Mouse (Mus musculus) brain, embryonic 14.5 days (tissue): ENCODE data around the gene Rbpms2.

Source experiments
- CTCF ChIP-seq: fragments of 200-500 bp; IDR thresholded peaks from 2 replicates; pipeline ENCODE4 v1.5.1; 2012; ENCODE audit warnings: inconsistent platforms, mild to moderate bottlenecking, moderate library complexity, borderline replicate concordance; ENCODE audit not compliant: insufficient read depth, insufficient read length; ENCODE audit errors: extremely low read depth
- POLR2A ChIP-seq: fragments of 200-500 bp; IDR thresholded peaks from 2 replicates; pipeline ENCODE4 v1.6.1; 2012; ENCODE audit warnings: mild to moderate bottlenecking, inconsistent platforms, borderline replicate concordance; ENCODE audit not compliant: poor library complexity, insufficient read depth, insufficient read length, severe bottlenecking; ENCODE audit errors: extremely low read depth

GRCm38 (mm10) chr9:65640838-65641410 lies 11.5 kb downstream of the Rbpms2 start:
- TF ChIP-seq CTCF = no peak
- TF ChIP-seq POLR2A = no peak
